Mouse (Mus musculus): ENCODE data around the gene Kif26b.

- TF ChIP-seq CTCF (IDR thresholded peaks at IDR 0.05; ENCODE audit: borderline replicate concordance, control insufficient read depth, extremely low read depth, insufficient read depth, low read length, poor library complexity) (no peak), POLR2A (IDR thresholded peaks at IDR 0.05; ENCODE audit: control insufficient read depth, extremely low read depth, insufficient read depth, low read length, poor library complexity) (no peak)
Measured at GRCm38 (mm10) chr1:178496841-178497240, 32.1 kb upstream of the Kif26b start.
